Mouse (Mus musculus) bone marrow, adult 2 months (tissue): ENCODE measurements at regions not wholly inside any gene's neighbourhood (a gene's known extent, or its start where the extent isn't known, plus 50 kb on each side); places are given as distances from the start of the nearest gene placed in this dataset.

Experiments used
- CTCF ChIP-seq: fragments of 200-500 bp; IDR thresholded peaks from 2 replicates; pipeline ENCODE4 v1.5.1; 2011; ENCODE audit warnings: low read length, control low read depth; ENCODE audit not compliant: control insufficient read depth, insufficient read depth
- POLR2A ChIP-seq: fragments of 200-500 bp; IDR thresholded peaks from 2 replicates; pipeline ENCODE4 v1.6.1; 2011; ENCODE audit warnings: low read depth, mild to moderate bottlenecking, control low read depth, low read length, borderline replicate concordance; ENCODE audit not compliant: control insufficient read depth

- no peak for TF ChIP-seq CTCF
- no peak for TF ChIP-seq POLR2A
These were observed 86.7 kb upstream of the Adgrl2 start for GRCm38 (mm10) chr3:149076928-149077551.
